Mouse (Mus musculus): Measurements from ENCODE around the gene Apoa5.

Apoa5 gene

GRCm38 (mm10) chr9:46268343-46268873 is at the start of gene Apoa5:
TSS of gene Apoa5 (plus strand) at chr9:46268633.
- DNase-seq (ENCODE audit: low spot score in 2 of 2): no peak

GRCm38 (mm10) chr9:46223090-46223489 is 45.3 kb upstream of the Apoa5 start:
- no peak for DNase-seq (ENCODE audit: low spot score in 2 of 2)

GRCm38 (mm10) chr9:46224101-46224500 is 44.3 kb upstream of the Apoa5 start:
- no peak for DNase-seq (ENCODE audit: low spot score in 2 of 2)

GRCm38 (mm10) chr9:46224945-46225660 is 43.3 kb upstream of the Apoa5 start:
- no peak for DNase-seq (ENCODE audit: low spot score in 2 of 2)

GRCm38 (mm10) chr9:46227064-46227614 is 41.3 kb upstream of the Apoa5 start:
- DNase-seq (ENCODE audit: low spot score in 2 of 2): no peak

- no peak for DNase-seq (ENCODE audit: low spot score in 2 of 2)
Observed at GRCm38 (mm10) chr9:46228491-46228890, 39.9 kb upstream of the Apoa5 start, which contains the start of gene Apoa1. TSS of gene Apoa1 (plus strand) at chr9:46228580.

- peak; percentile 82 to 84 for DNase-seq (ENCODE audit: low spot score in 2 of 2)
Observed at GRCm38 (mm10) chr9:46229573-46230449, 38.6 kb upstream of the Apoa5 start.

- DNase-seq (ENCODE audit: low spot score in 2 of 2): no peak
Observed at GRCm38 (mm10) chr9:46230450-46230975, 37.9 kb upstream of the Apoa5 start.

- DNase-seq (ENCODE audit: low spot score in 2 of 2): no peak
Observed at GRCm38 (mm10) chr9:46235196-46235595, 33.2 kb upstream of the Apoa5 start.

GRCm38 (mm10) chr9:46235596-46235648 is 33.0 kb upstream of the Apoa5 start, which contains the start of gene Apoc3:
TSS of gene Apoc3 (minus strand) at chr9:46235636.
- no peak for DNase-seq (ENCODE audit: low spot score in 2 of 2)

GRCm38 (mm10) chr9:46235649-46236048 is 32.8 kb upstream of the Apoa5 start:
- no peak for DNase-seq (ENCODE audit: low spot score in 2 of 2)

GRCm38 (mm10) chr9:46238850-46239249 is 29.6 kb upstream of the Apoa5 start:
- DNase-seq (ENCODE audit: low spot score in 2 of 2): no peak

GRCm38 (mm10) chr9:46240526-46241153 is 27.8 kb upstream of the Apoa5 start, which contains the start of gene Apoa4:
TSS of gene Apoa4 (plus strand) at chr9:46240696.
- DNase-seq (ENCODE audit: low spot score in 2 of 2): no peak

GRCm38 (mm10) chr9:46241818-46242217 is 26.6 kb upstream of the Apoa5 start:
- DNase-seq (ENCODE audit: low spot score in 2 of 2): no peak

GRCm38 (mm10) chr9:46243122-46243521 is 25.3 kb upstream of the Apoa5 start:
- no peak for DNase-seq (ENCODE audit: low spot score in 2 of 2)

GRCm38 (mm10) chr9:46243584-46243983 is 24.8 kb upstream of the Apoa5 start:
- DNase-seq (ENCODE audit: low spot score in 2 of 2): no peak

- DNase-seq (ENCODE audit: low spot score in 2 of 2): peak in 1 of 2 experiments; percentile 50
Observed at GRCm38 (mm10) chr9:46246752-46247324, 21.6 kb upstream of the Apoa5 start.

- DNase-seq (ENCODE audit: low spot score in 2 of 2): no peak
Observed at GRCm38 (mm10) chr9:46256177-46256576, 12.3 kb upstream of the Apoa5 start.

- DNase-seq (ENCODE audit: low spot score in 2 of 2): no peak
Observed at GRCm38 (mm10) chr9:46256658-46257385, 11.6 kb upstream of the Apoa5 start.

GRCm38 (mm10) chr9:46257546-46257945 is 10.9 kb upstream of the Apoa5 start:
- DNase-seq (ENCODE audit: low spot score in 2 of 2): no peak

- DNase-seq (ENCODE audit: low spot score in 2 of 2): no peak
Observed at GRCm38 (mm10) chr9:46259111-46259510, 9.3 kb upstream of the Apoa5 start.
